ENCODE assay signal across 16 mouse cellular contexts in genomic region chrX:11363890-11364289, GRCm38 (mm10). TPM values are rescaled to one million over a fixed set of nuclear protein-coding genes. Genes with fewer than 3 reads are reported as not detected.
A peak's percentile ranks its signal among the peaks of the same experiment; 100 is the strongest.
DNase-seq lines count a peak whose midpoint lies in the region; ATAC-seq lines count a peak whose summit lies in the region.
"Had no signal": no experiment of that assay in that cellular context is flagged by ENCODE, and none has a peak within 500 bp of the region (broad histone marks: within the 10 kb centered on the region; RNA-seq: fewer than 3 reads in every experiment).

No protein-coding gene starts in this region.

- H3K27ac ChIP-seq in forebrain, embryonic 13.5 days = no peak overlapping the region
- no peak overlapping the region for H3K27ac ChIP-seq in forebrain, embryonic 11.5 days (ENCODE audit: low read depth, low read length)
- H3K27ac ChIP-seq: embryonic facial prominence, embryonic 10.5 days; neural tube, embryonic 12.5 days had no signal

- H3K9ac ChIP-seq in forebrain, embryonic 13.5 days = no peak overlapping the region
- H3K9ac ChIP-seq in forebrain, embryonic 11.5 days (ENCODE audit: low read length) = no peak overlapping the region
- H3K9ac ChIP-seq: neural tube, embryonic 12.5 days had no signal

- no peak overlapping the region for H3K4me3 ChIP-seq in forebrain, embryonic 13.5 days
- no peak overlapping the region for H3K4me3 ChIP-seq in forebrain, embryonic 11.5 days (ENCODE audit: low read depth, low read length)
- H3K4me3 ChIP-seq: embryonic facial prominence, embryonic 10.5 days; neural tube, embryonic 12.5 days had no signal

- DNase-seq in forebrain, embryonic 11.5 days (ENCODE audit: low spot score) = no peak
- DNase-seq in right cerebral cortex, postnatal 10 days (ENCODE audit: low spot score in 2 of 2) = peak; percentile 27 to 42
- no peak for DNase-seq in right cerebral cortex, postnatal 4 days
- DNase-seq in cerebellum, postnatal 4 days (ENCODE audit: low spot score in 2 of 2) = peak; percentile 17 to 60
- DNase-seq in spleen, adult 18-20 months = no peak
- no peak for DNase-seq in heart, postnatal 25 days (ENCODE audit: low spot score)
- DNase-seq in layer of hippocampus, adult 9-10 months (ENCODE audit: low spot score) = no peak
- DNase-seq: kidney, postnatal 14 days; liver; right cerebral cortex, postnatal 25 days had no signal

- peaks cover 8% of the 10 kb centered on the region for H3K4me1 ChIP-seq in forebrain, embryonic 13.5 days
- H3K4me1 ChIP-seq in forebrain, embryonic 11.5 days (replicated peaks; ENCODE audit: control insufficient read depth, insufficient read depth, low read length) = no peaks in the 10 kb centered on the region
- H3K4me1 ChIP-seq: neural tube, embryonic 12.5 days had no signal

- no peak overlapping the region for H3K4me2 ChIP-seq in forebrain, embryonic 13.5 days
- no peak overlapping the region for H3K4me2 ChIP-seq in forebrain, embryonic 11.5 days (ENCODE audit: low read depth, low read length, severe bottlenecking)
- H3K4me2 ChIP-seq: neural tube, embryonic 12.5 days had no signal

- peak; percentile 89 for ATAC-seq in forebrain, embryonic 13.5 days
- ATAC-seq in forebrain, embryonic 11.5 days (replicated peaks; ENCODE audit: low FRiP score) = no peak

- no peaks in the 10 kb centered on the region for H3K9me3 ChIP-seq in forebrain, embryonic 13.5 days (replicated peaks)
- H3K9me3 ChIP-seq in forebrain, embryonic 11.5 days (ENCODE audit: control insufficient read depth, low read length) = no peaks in the 10 kb centered on the region
- H3K9me3 ChIP-seq: embryonic facial prominence, embryonic 10.5 days; neural tube, embryonic 12.5 days had no signal

- WGBS in forebrain, embryonic 13.5 days = 36% methylated on average over 6 of the region's 6 CpGs
- 70% methylated on average over 6 of the region's 6 CpGs for WGBS in forebrain, embryonic 11.5 days

- no peaks in the 10 kb centered on the region for H3K36me3 ChIP-seq in forebrain, embryonic 13.5 days (ENCODE audit: poor library complexity, severe bottlenecking)
- H3K36me3 ChIP-seq in forebrain, embryonic 11.5 days (ENCODE audit: control insufficient read depth, insufficient read depth, low read length) = no peaks in the 10 kb centered on the region
- H3K36me3 ChIP-seq: embryonic facial prominence, embryonic 10.5 days; neural tube, embryonic 12.5 days had no signal

- intact Hi-C loops in heart, postnatal 25 days (cut with DNase I) = loop anchor here (10.0 kb wide), 1 partner anchor 99 kb away; no protein-coding TSS in a partner anchor

- H3K27me3 ChIP-seq in forebrain, embryonic 13.5 days = no peaks in the 10 kb centered on the region
- H3K27me3 ChIP-seq in forebrain, embryonic 11.5 days (ENCODE audit: control insufficient read depth, insufficient read depth, low read length) = no peaks in the 10 kb centered on the region
- H3K27me3 ChIP-seq: neural tube, embryonic 12.5 days had no signal

RNA-seq across cellular contexts. Expression of gene H2al1j, which starts 36.3 kb away (rescaled TPM):
- not detected in 2 replicates for polyA plus RNA-seq in forebrain, embryonic 13.5 days (2015; fragmentation: Nextera tagmentation; extraction: Ambion mirVana)
- not detected in 2 replicates for polyA plus RNA-seq in forebrain, embryonic 11.5 days (2014; fragmentation: Nextera tagmentation; extraction: Ambion mirVana)
- not detected for total RNA-seq in heart, postnatal 25 days (2021)
- total RNA-seq: heart, adult 8-10 months; left cerebral cortex, adult 18-20 months; megakaryocyte, adult 5-6 weeks had no signal
- polyA plus RNA-seq: embryonic facial prominence, embryonic 10.5 days; neural tube, embryonic 12.5 days had no signal

RNA-seq across cellular contexts. Expression of gene H2al1i, which starts 39.4 kb away (rescaled TPM):
- polyA plus RNA-seq in forebrain, embryonic 13.5 days (2015; fragmentation: Nextera tagmentation; extraction: Ambion mirVana) = not detected in 2 replicates
- not detected in 2 replicates for polyA plus RNA-seq in forebrain, embryonic 11.5 days (2014; fragmentation: Nextera tagmentation; extraction: Ambion mirVana)
- not detected for total RNA-seq in heart, postnatal 25 days (2021)
- total RNA-seq: heart, adult 8-10 months; left cerebral cortex, adult 18-20 months; megakaryocyte, adult 5-6 weeks had no signal
- polyA plus RNA-seq: embryonic facial prominence, embryonic 10.5 days; neural tube, embryonic 12.5 days had no signal

RNA-seq across cellular contexts. Expression of gene H2al1h, which starts 42.6 kb away (rescaled TPM):
- polyA plus RNA-seq in forebrain, embryonic 13.5 days (2015; fragmentation: Nextera tagmentation; extraction: Ambion mirVana) = not detected in 2 replicates
- polyA plus RNA-seq in forebrain, embryonic 11.5 days (2014; fragmentation: Nextera tagmentation; extraction: Ambion mirVana) = not detected in 2 replicates
- not detected for total RNA-seq in heart, postnatal 25 days (2021)
- total RNA-seq: heart, adult 8-10 months; left cerebral cortex, adult 18-20 months; megakaryocyte, adult 5-6 weeks had no signal
- polyA plus RNA-seq: embryonic facial prominence, embryonic 10.5 days; neural tube, embryonic 12.5 days had no signal

RNA-seq across cellular contexts. Expression of gene H2al1g, which starts 45.8 kb away (rescaled TPM):
- not detected in 2 replicates for polyA plus RNA-seq in forebrain, embryonic 13.5 days (2015; fragmentation: Nextera tagmentation; extraction: Ambion mirVana)
- polyA plus RNA-seq in forebrain, embryonic 11.5 days (2014; fragmentation: Nextera tagmentation; extraction: Ambion mirVana) = not detected in 2 replicates
- total RNA-seq in heart, postnatal 25 days (2021) = not detected
- total RNA-seq: heart, adult 8-10 months; left cerebral cortex, adult 18-20 months; megakaryocyte, adult 5-6 weeks had no signal
- polyA plus RNA-seq: embryonic facial prominence, embryonic 10.5 days; neural tube, embryonic 12.5 days had no signal

RNA-seq across cellular contexts. Expression of gene H2al1f, which starts 48.9 kb away (rescaled TPM):
- not detected in 2 replicates for polyA plus RNA-seq in forebrain, embryonic 13.5 days (2015; fragmentation: Nextera tagmentation; extraction: Ambion mirVana)
- not detected in 2 replicates for polyA plus RNA-seq in forebrain, embryonic 11.5 days (2014; fragmentation: Nextera tagmentation; extraction: Ambion mirVana)
- not detected for total RNA-seq in heart, postnatal 25 days (2021)
- total RNA-seq: heart, adult 8-10 months; left cerebral cortex, adult 18-20 months; megakaryocyte, adult 5-6 weeks had no signal
- polyA plus RNA-seq: embryonic facial prominence, embryonic 10.5 days; neural tube, embryonic 12.5 days had no signal

Comparison
In these comparisons a context has a peak if more than half of its experiments do, and no peak if none do; other contexts are left out.
1. DNase-seq: peak in right cerebral cortex, postnatal 10 days (2 of 2) and cerebellum, postnatal 4 days (2 of 2); none in forebrain, embryonic 11.5 days (single experiment), right cerebral cortex, postnatal 4 days (single experiment), spleen, adult 18-20 months (0 of 2), heart, postnatal 25 days (single experiment) and layer of hippocampus, adult 9-10 months (single experiment).